Mouse (Mus musculus) neutrophil, adult 5-6 weeks (primary cell): ENCODE measurements around the gene Gsap. TPM values are rescaled to one million over a fixed set of nuclear protein-coding genes. Genes with fewer than 3 reads are reported as not detected.

Experiments used
- ATAC-seq: fragments of 151-379, 151-347 bp; 2 replicates; pipeline ENCODE4 v1.8.0; 2017; ENCODE audit warnings: mild to moderate bottlenecking, moderate TSS enrichment; ENCODE audit not compliant: insufficient number of reproducible peaks, poor library complexity, low FRiP score, severe bottlenecking; ENCODE audit errors: extremely low read depth
- total RNA-seq: library from RNA; stranded (forward); fragments of 200-1000 nt; gene quantifications from 2 replicates; pipeline ENCODE4 v1.2.3, GENCODE M21; 2017

The Gsap gene
- 72.9 and 74.7 TPM in 2 replicates for total RNA-seq

DNA sequence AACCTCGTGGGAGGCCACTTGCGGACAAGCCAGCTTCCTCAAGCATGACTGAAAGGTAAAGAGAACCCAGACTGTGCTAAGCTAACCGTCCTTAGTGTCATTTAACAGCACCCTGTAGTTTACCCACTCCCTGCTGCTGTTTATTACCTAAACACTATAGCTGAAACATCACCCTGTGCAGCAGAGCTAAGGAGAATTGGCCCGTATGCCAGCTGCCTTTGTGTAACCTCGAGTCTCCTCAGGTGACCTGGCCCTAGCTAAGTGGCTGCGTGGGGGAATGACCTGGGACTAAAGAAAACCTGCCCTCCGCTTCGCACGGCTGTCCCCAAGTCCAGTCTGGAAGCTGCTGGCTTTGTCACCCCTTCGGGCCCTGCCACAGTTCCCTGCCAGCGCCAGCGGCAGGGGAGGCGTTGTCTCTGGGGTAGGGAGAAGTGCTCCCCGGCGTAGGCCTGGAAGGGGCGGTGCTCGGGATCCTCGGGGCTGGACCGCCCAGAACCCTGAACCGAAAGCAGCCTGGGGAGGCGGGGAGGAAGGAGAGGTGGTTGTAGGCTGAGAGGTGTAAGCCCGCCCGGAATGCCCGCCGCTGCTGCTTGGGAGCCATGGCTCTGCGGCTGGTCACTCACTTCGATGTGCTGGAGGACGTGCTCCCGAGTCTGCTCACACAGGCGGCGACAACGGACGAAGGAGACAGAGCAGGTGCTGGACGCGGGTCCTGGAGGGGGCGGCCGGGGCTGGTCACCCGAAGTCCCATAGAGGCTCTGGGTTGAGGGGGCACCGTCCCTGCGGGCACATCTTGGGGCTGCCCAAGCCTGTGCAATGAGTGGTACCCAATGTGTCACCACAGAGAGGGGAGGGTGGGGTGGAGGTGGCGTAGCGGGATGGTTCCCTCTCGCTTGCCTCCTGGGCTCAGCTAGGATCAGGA, at the start of gene Gsap:
Gene Gsap (plus strand): TSS at position 492 of the 922 bp plus-strand sequence.
- peak; percentile 76 for ATAC-seq

DNA sequence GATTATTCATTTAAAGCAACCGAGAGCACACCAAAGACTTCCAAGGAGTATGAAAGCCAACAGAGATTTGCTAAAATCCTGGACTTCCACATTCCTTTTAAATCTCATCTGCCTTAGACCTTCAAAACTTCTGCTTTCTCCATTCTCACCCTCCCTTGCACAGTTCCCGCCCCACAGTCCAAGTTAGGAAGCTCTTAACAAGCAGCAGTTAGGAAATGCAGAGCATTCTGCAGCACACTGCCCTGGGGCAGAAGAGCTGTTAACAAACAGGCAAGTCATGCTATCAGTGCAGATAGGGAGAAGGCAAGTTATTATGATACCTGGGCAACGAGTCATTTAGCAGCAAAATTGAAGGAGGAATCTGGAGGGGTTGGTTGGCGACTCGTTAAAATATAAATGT, 49.5 kb upstream of the Gsap start:
- no peak for ATAC-seq

DNA sequence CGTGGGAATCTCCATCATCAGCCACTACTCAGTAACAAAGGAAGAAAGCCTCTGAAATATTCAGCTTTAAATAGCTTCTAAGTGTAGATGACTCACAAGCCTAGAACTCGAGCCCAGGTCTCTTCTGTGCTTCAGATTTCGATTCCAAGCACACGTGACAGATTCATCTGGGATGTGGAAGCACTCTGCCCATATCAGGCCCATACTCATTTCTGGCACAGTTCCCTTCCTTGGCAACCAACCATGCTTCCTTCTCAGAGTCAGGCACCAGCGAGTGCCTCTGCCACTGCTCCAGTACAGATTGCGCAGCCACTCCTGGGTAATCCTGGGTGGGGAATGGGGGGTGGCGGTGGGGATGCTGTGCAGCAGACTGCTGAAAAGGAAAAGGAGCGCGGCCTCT, 46.5 kb upstream of the Gsap start:
- ATAC-seq, result no peak

DNA sequence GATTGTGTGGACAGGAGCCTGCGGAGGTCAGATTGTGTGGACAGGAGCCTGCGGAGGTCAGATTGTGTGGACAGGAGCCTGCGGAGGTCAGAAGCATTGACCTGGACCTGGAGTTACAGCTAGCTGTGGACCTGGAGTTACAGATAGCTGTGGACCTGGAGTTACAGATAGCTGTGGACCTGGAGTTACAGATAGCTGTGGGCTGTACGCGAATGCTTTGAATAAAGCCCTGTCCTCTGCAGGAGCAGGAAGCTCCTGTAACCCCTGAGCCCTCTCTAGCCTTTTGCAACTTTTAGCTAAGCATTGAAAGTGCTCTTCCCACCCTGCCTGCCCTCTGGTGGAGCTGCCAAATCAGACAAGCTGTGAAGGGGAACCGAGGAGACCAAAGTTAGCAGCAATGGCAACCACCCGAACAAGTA, 44.9 kb upstream of the Gsap start:
- peak; percentile 73; the same call in 1 of the 2 replicates for ATAC-seq

DNA sequence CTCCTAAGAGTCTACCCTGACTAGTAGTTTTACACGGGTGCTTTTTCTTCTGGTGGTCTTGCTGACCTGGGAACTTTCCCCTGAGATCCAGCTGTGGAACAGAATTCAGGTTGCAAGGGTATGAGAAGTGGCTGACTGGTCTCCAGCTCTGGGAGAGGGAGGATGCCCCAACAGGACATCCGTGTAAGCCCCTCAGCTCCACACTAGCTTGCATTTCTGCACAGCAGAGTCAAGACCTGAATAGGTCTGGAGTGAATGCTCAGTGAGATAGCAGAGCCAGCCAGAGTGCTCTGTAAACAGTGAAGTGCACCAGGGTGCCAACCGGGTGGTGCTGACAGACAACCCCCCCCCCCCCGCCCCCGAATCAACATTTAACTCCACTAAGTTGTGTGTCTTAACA, 44.4 kb upstream of the Gsap start:
- ATAC-seq, result no peak

- ATAC-seq, result no peak
These were observed 43.0 kb upstream of the Gsap start for GRCm38 (mm10) chr5:21143032-21143431.

- no peak for ATAC-seq
These were observed 41.4 kb upstream of the Gsap start for GRCm38 (mm10) chr5:21144506-21145169.

DNA sequence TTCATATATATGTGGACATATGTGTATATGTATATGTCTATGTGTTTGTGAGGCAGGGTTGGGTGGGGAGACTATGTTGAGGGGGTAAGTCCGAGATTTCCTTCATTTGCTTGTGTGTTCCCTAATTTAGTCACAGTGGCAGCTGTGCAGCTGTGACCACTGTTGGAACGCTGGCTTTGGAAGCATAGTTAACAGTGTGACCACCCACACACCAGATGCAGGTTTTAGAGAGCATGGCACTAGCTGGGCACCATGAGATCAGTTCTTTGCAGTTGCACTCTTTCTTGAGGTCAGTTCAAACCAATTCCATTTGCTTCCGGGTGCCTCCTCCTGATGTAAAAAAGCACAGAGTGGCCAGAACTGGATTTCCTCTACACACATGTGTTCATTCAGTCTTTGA, 37.7 kb upstream of the Gsap start:
- ATAC-seq, result no peak

DNA sequence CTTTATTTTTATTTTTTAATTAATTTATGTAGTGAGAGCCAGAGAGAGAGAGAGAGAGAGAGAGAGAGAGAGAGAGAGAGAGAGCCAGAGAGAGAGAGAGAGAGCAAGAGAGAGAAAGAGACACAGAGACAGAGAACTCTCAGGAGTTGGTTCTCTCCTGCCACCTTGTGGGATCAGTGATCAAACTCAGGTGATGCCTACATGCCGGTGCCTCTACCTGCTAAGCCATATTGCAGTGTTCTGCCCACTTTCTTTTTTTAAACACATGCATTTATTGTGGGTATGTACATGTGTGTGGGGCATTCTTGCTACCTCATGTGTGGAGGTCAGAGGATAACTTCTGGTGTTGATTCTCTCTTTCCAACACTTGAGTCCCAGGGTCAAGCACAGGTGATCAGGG, 32.4 kb upstream of the Gsap start:
- ATAC-seq, result 0 out of 2 replicates have a peak, but pooled peaks have one; percentile 41

GRCm38 (mm10) chr5:21156770-21157169, 29.3 kb upstream of the Gsap start:
- no peak for ATAC-seq

DNA sequence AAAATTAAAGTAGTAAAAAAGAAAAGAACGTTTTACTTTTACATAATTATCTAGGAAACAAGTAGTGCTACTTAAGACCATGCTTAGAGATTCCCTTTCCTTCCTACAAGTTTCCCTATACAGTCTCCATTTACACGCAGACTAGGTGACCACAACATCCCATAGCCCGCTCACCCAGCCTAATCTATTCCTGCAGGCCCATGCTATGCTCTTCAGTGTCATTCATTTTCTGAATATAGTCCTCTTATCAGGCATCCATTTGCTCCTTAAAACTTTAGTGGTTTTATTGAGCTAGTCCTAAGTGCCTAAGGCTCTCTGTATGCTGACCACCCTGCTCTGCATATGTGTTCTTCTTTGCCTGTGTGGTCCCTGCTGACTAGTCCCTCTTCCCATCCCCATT, 26.5 kb upstream of the Gsap start:
- no peak for ATAC-seq

GRCm38 (mm10) chr5:21160781-21161180, 25.3 kb upstream of the Gsap start:
- ATAC-seq, result no peak

DNA sequence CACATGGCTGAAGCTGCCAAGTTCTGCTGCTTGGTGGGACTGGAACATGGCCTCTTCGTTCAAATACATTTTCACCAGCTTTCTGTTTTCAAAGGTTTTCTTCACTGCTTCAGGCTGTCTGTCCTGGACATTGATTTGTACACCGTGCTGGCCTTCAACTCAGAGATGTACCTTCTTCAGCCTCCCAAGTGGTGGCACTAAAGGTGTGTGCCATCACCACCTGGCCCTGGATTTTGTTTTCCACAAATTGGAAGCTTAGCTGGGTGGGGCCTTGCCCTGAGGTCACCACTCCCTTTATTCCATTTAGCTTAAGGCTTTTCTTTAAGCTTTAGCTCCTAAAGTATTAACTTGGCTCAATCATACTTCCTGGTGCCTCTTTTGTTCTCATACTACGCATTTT, 22.6 kb upstream of the Gsap start:
- ATAC-seq, result no peak

DNA sequence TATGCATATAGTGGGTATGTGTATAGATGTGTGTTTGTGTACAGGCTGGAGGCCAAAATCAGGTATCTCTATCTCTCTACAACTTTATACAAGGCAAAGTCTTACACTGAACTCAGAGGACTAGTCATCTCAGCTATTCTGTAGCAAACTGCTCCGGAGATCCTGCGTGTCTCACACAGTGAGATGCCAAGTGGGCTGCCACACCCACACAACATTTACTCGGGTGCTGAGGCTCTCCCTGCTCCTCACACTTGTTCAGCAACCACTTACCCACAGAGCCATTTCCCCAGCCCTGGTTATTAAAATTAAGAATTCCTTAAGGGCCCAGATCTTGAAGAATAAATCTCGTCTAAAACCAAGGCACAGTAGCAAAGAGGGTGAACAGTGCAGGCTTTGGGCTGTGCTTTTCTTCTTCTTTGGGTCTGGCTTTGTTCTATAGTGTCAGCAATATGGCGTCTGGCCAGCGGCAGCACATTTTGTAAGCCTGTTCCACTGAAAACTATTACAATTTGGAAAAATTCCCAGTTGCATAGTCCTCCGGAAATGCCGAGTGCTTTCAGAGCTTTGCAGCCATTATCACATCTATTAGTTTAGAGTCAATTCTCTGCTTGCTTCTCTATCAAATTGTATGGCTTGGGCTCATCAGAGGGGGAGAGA, 17.2 kb upstream of the Gsap start:
- no peak for ATAC-seq

DNA sequence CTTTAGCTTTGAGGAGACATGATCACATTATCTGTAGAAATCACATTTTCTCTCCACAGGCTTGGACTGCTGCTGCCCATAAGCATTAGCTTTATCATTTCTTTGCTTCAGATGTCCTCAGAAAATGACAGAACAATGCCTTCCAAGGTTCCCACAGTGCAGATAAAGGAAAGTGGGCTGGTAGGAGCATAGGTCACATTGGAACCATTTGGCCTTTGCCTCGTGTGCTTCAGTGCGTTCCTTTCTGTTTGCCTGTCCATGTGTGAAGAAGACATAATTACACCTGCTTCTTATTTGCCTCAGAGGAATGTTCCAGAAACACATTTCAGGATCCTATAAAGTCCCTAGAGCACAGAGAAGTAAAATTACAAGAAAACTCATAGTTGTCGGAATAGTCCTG, 16.7 kb upstream of the Gsap start:
- no peak for ATAC-seq

DNA sequence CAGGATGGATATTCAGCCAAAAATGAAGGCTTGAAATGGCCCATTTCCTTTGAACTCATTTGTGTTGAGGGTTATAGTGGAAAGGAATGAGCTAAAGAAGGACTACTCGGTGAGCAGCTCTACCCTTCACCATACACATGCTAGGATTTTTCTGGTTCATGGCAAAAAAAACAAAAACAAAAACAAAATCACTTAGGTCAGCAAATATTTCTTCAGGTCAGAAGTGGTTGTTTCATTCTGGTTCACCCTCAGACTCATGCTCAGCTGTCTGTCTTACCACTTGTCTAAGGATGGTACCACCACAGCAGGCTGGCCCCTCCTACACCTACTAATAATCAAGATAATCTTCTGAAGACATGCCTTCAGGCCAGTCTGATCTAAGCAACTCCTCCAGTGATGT, 16.2 kb upstream of the Gsap start:
- no peak for ATAC-seq

- ATAC-seq, result no peak
These were observed 15.6 kb upstream of the Gsap start for GRCm38 (mm10) chr5:21170440-21170839.

GRCm38 (mm10) chr5:21170898-21171297, 15.2 kb upstream of the Gsap start:
- no peak for ATAC-seq

GRCm38 (mm10) chr5:21171336-21171735, 14.7 kb upstream of the Gsap start:
- ATAC-seq, result no peak

DNA sequence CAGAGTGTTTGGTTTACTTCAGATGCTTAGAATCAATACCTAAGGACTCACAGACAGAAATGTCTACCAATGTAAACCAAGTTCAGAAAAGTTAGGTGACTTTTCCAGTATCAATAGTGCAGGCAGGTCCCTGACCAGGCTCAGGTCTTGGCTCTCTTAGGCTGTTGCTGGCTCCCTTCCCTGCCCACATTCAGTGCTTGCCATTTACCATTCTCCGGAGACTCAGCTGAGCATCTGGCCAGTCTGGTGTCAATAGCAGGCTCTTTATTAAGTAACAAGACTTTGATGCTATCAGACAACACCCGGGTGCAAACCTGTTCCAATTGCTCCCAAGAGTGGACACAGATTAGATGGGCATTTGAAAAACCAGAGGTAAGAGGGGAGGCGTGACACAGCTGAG, 13.7 kb upstream of the Gsap start:
- ATAC-seq, result no peak
